Mouse (Mus musculus) hindbrain, embryonic 16.5 days (tissue): ENCODE data around the gene Dennd1a. TPM values are rescaled to one million over a fixed set of nuclear protein-coding genes. Genes with fewer than 3 reads are reported as not detected.

ENCODE experiments used
- ATAC-seq: fragments of 200-750 bp; cut with Nextera tagmentation; 2 replicates; pipeline ENCODE4 v1.8.0; 2017; ENCODE audit warnings: moderate TSS enrichment, moderate library complexity
- H3K27ac ChIP-seq: fragments of 300-500 bp; sonication (generic); 2 replicates; pipeline ENCODE4 v1.5.1; 2014; ENCODE audit warnings: low read depth, mild to moderate bottlenecking, control low read depth, low read length, moderate library complexity
- H3K27me3 ChIP-seq: fragments of 300-500 bp; sonication (generic); replicated peaks from 2 replicates; pipeline ENCODE4 v1.6.1; 2014; ENCODE audit warnings: low read length; ENCODE audit not compliant: control insufficient read depth, insufficient read depth
- H3K36me3 ChIP-seq: fragments of 300-500 bp; sonication (generic); 2 replicates; pipeline ENCODE4 v1.6.1; 2014; ENCODE audit warnings: mild to moderate bottlenecking, low read length, moderate library complexity, mixed read lengths; ENCODE audit not compliant: control insufficient read depth, insufficient read depth
- H3K4me1 ChIP-seq: fragments of 300-500 bp; sonication (generic); 2 replicates; pipeline ENCODE4 v1.6.1; 2014; ENCODE audit warnings: low read depth, low read length; ENCODE audit not compliant: control insufficient read depth, insufficient read depth
- H3K4me2 ChIP-seq: fragments of 300-500 bp; sonication (generic); 2 replicates; pipeline ENCODE4 v1.6.1; 2014; ENCODE audit warnings: mild to moderate bottlenecking, low read length, control low read depth, moderate library complexity
- H3K4me3 ChIP-seq: fragments of 300-500 bp; sonication (generic); 2 replicates; pipeline ENCODE4 v1.5.1; 2014; ENCODE audit warnings: mild to moderate bottlenecking, low read length, control low read depth, moderate library complexity
- H3K9ac ChIP-seq: fragments of 300-500 bp; sonication (generic); 2 replicates; pipeline ENCODE4 v1.6.1; 2014; ENCODE audit warnings: low read depth, mild to moderate bottlenecking, control low read depth, low read length, moderate library complexity
- H3K9me3 ChIP-seq: fragments of 300-500 bp; sonication (generic); 2 replicates; pipeline ENCODE4 v1.6.1; 2014; ENCODE audit warnings: mild to moderate bottlenecking, low read length, moderate library complexity; ENCODE audit not compliant: control insufficient read depth
- WGBS: fragments of 180-500 bp; shearing (Covaris S2); extraction: QIAGEN DNeasy Blood & Tissue Kit; methylation state at CpG from one replicate; pipeline ENCODE4 v1.1.7; 2014; 5-methylcytosine and 5-hydroxymethylcytosine counted together
- polyA plus RNA-seq: library from polyadenylated mRNA; unstranded; fragments of >200 nt; fragmentation: Nextera tagmentation; extraction: Ambion mirVana; gene quantifications from 2 replicates; pipeline ENCODE4 v1.2.1, GENCODE M21; 2015

The Dennd1a gene
- polyA plus RNA-seq, 1 experiment from 2014 or later: 15.4 TPM

- Histone ChIP-seq H3K4me1 (peaks cover 24% of the 10 kb centered on the region), H3K27ac (no peak overlapping the region), H3K36me3 (no peaks in the 10 kb centered on the region), H3K9me3 (no peaks in the 10 kb centered on the region), H3K4me2 (no peak overlapping the region), H3K4me3 (no peak overlapping the region), H3K27me3 (no peaks in the 10 kb centered on the region), H3K9ac (no peak overlapping the region)
- WGBS: 30% methylated on average over 3 of the region's 3 CpGs
- no peak for ATAC-seq
These were observed 505.8 kb downstream of the Dennd1a start for GRCm38 (mm10) chr2:37781421-37781820.

GRCm38 (mm10) chr2:37780270-37780929, 506.8 kb downstream of the Dennd1a start:
- no peaks in the 10 kb centered on the region for H3K36me3 ChIP-seq
- peak overlapping the region; percentile 13; the same call in 1 of the 2 replicates for H3K4me3 ChIP-seq
- ATAC-seq: 0 out of 2 replicates have a peak, but pooled peaks have one; percentile 22
- H3K9ac ChIP-seq: peak overlapping the region; percentile 34
- peak overlapping the region; percentile 43 for H3K4me2 ChIP-seq
- no peaks in the 10 kb centered on the region for H3K9me3 ChIP-seq
- H3K27ac ChIP-seq: peak overlapping the region; percentile 58; the same call in 1 of the 2 replicates
- WGBS: 3% methylated on average over 14 of the region's 14 CpGs
- peaks cover 27% of the 10 kb centered on the region for H3K4me1 ChIP-seq
- H3K27me3 ChIP-seq: no peaks in the 10 kb centered on the region

GRCm38 (mm10) chr2:37777958-37778720, 509.1 kb downstream of the Dennd1a start:
- no peaks in the 10 kb centered on the region for H3K27me3 ChIP-seq
- 15% methylated on average over 10 of the region's 10 CpGs for WGBS
- ATAC-seq: peak; percentile 72
- H3K9me3 ChIP-seq: no peaks in the 10 kb centered on the region
- H3K4me1 ChIP-seq: peaks cover 27% of the 10 kb centered on the region
- peak overlapping the region; percentile 65; the same call in 1 of the 2 replicates for H3K27ac ChIP-seq
- H3K4me3 ChIP-seq: no peak overlapping the region
- no peaks in the 10 kb centered on the region for H3K36me3 ChIP-seq
- H3K4me2 ChIP-seq: peak overlapping the region; percentile 50; the same call in 1 of the 2 replicates
- H3K9ac ChIP-seq: no peak overlapping the region

GRCm38 (mm10) chr2:37776611-37777411, 510.4 kb downstream of the Dennd1a start:
- 8% methylated on average over 20 of the region's 20 CpGs for WGBS
- H3K9ac ChIP-seq: peak overlapping the region; percentile 36; the same call in 1 of the 2 replicates

GRCm38 (mm10) chr2:37776016-37776415, 511.2 kb downstream of the Dennd1a start, which contains the start of gene Crb2:
TSS of gene Crb2 (plus strand) at chr2:37776249.
- Histone ChIP-seq H3K27ac (peak within 1 kb of the TSS; percentile 62; the same call in 1 of the 2 replicates), H3K27me3 (no peaks in the 10 kb centered on the region), H3K36me3 (no peaks in the 10 kb centered on the region), H3K4me1 (peaks cover 33% of the 10 kb centered on the region), H3K9ac (peak within 1 kb of the TSS; percentile 36), H3K9me3 (no peaks in the 10 kb centered on the region), H3K4me2 (peak within 1 kb of the TSS; percentile 50), H3K4me3 (peak within 1 kb of the TSS; percentile 31)
- no peak for ATAC-seq
- 7% methylated on average over 13 of the region's 18 CpGs for WGBS

More at GRCm38 (mm10) chr2:37776611-37777411, 510.4 kb downstream of the Dennd1a start:
- H3K27ac ChIP-seq: peak overlapping the region; percentile 62; the same call in 1 of the 2 replicates
- no peaks in the 10 kb centered on the region for H3K9me3 ChIP-seq
- ATAC-seq: peak; percentile 9
- H3K4me2 ChIP-seq: peak overlapping the region; percentile 50
- H3K4me3 ChIP-seq: peak overlapping the region; percentile 31
- H3K4me1 ChIP-seq: peaks cover 27% of the 10 kb centered on the region
- H3K36me3 ChIP-seq: no peaks in the 10 kb centered on the region
- H3K27me3 ChIP-seq: no peaks in the 10 kb centered on the region

GRCm38 (mm10) chr2:37774571-37774970, 512.6 kb downstream of the Dennd1a start:
- Histone ChIP-seq H3K4me2 (no peak overlapping the region), H3K4me1 (peaks cover 26% of the 10 kb centered on the region), H3K36me3 (no peaks in the 10 kb centered on the region), H3K27ac (no peak overlapping the region), H3K4me3 (no peak overlapping the region), H3K27me3 (no peaks in the 10 kb centered on the region), H3K9me3 (no peaks in the 10 kb centered on the region), H3K9ac (no peak overlapping the region)
- whole genome bisulfite sequencing: 7% methylated on average over 5 of the region's 5 CpGs
- ATAC-seq: no peak

GRCm38 (mm10) chr2:37771618-37772285, 515.4 kb downstream of the Dennd1a start:
- no peaks in the 10 kb centered on the region for H3K36me3 ChIP-seq
- H3K4me3 ChIP-seq: peak overlapping the region; percentile 42
- WGBS: 1% methylated on average over 18 of the region's 18 CpGs
- H3K4me1 ChIP-seq: peaks cover 21% of the 10 kb centered on the region
- ATAC-seq: peak; percentile 54
- no peaks in the 10 kb centered on the region for H3K9me3 ChIP-seq
- no peaks in the 10 kb centered on the region for H3K27me3 ChIP-seq
- H3K4me2 ChIP-seq: peak overlapping the region; percentile 72
- H3K27ac ChIP-seq: 0 out of 2 replicates have a peak overlapping the region, but pooled peaks have one; percentile 56
- peak overlapping the region; percentile 56 for H3K9ac ChIP-seq

- WGBS: 88% methylated on average over 8 of the region's 8 CpGs
- no peak for ATAC-seq
- Histone ChIP-seq H3K27me3 (no peaks in the 10 kb centered on the region), H3K9me3 (no peaks in the 10 kb centered on the region), H3K4me3 (no peak overlapping the region), H3K9ac (no peak overlapping the region), H3K36me3 (no peaks in the 10 kb centered on the region), H3K4me1 (peaks cover 33% of the 10 kb centered on the region), H3K27ac (no peak overlapping the region), H3K4me2 (no peak overlapping the region)
These were observed 517.4 kb downstream of the Dennd1a start for GRCm38 (mm10) chr2:37769793-37770192.
